Mouse (Mus musculus): Measurements from ENCODE around the gene Med29. TPM values are rescaled to one million over a fixed set of nuclear protein-coding genes. Genes with fewer than 3 reads are reported as not detected.

Med29 gene
- polyA plus RNA-seq, 1 experiment: 135 TPM

- H3K4me3 ChIP-seq (ENCODE audit: control insufficient read depth, low read depth, low read length): no peak overlapping the region
- no peaks in the 10 kb centered on the region for H3K27me3 ChIP-seq (ENCODE audit: control insufficient read depth, insufficient read depth, low read length)
- no peak overlapping the region for H3K27ac ChIP-seq (ENCODE audit: control insufficient read depth, insufficient read depth, low read depth, low read length)
- H3K36me3 ChIP-seq (ENCODE audit: control insufficient read depth, insufficient read depth, low read length): no peaks in the 10 kb centered on the region; the same call in 1 of the 2 replicates
- peaks cover 6% of the 10 kb centered on the region for H3K4me1 ChIP-seq (ENCODE audit: control insufficient read depth, insufficient read depth, low read length)
- TF ChIP-seq POLR2A (IDR thresholded peaks at IDR 0.05; ENCODE audit: control insufficient read depth, low read depth, low read length) (no peak), CTCF (IDR thresholded peaks at IDR 0.05; ENCODE audit: control insufficient read depth, insufficient read depth, insufficient replicate concordance, low read depth, low read length) (no peak)
These were observed 38.4 kb downstream of the Med29 start for GRCm38 (mm10) chr7:28354113-28354581.

GRCm38 (mm10) chr7:28353267-28353666 lies 39.2 kb downstream of the Med29 start:
- no peak overlapping the region for H3K4me3 ChIP-seq (ENCODE audit: control insufficient read depth, low read depth, low read length)
- peaks cover 6% of the 10 kb centered on the region for H3K4me1 ChIP-seq (ENCODE audit: control insufficient read depth, insufficient read depth, low read length)
- no peaks in the 10 kb centered on the region; the same call in 1 of the 2 replicates for H3K36me3 ChIP-seq (ENCODE audit: control insufficient read depth, insufficient read depth, low read length)
- H3K27me3 ChIP-seq (ENCODE audit: control insufficient read depth, insufficient read depth, low read length): no peaks in the 10 kb centered on the region
- TF ChIP-seq CTCF (IDR thresholded peaks at IDR 0.05; ENCODE audit: control insufficient read depth, insufficient read depth, insufficient replicate concordance, low read depth, low read length) (no peak), POLR2A (IDR thresholded peaks at IDR 0.05; ENCODE audit: control insufficient read depth, low read depth, low read length) (no peak)
- no peak overlapping the region for H3K27ac ChIP-seq (ENCODE audit: control insufficient read depth, insufficient read depth, low read depth, low read length)

GRCm38 (mm10) chr7:28351676-28352191 lies 40.8 kb downstream of the Med29 start:
- TF ChIP-seq POLR2A (IDR thresholded peaks at IDR 0.05; ENCODE audit: control insufficient read depth, low read depth, low read length): no peak
- TF ChIP-seq CTCF (IDR thresholded peaks at IDR 0.05; ENCODE audit: control insufficient read depth, insufficient read depth, insufficient replicate concordance, low read depth, low read length): no peak
- H3K27me3 ChIP-seq (ENCODE audit: control insufficient read depth, insufficient read depth, low read length): no peaks in the 10 kb centered on the region
- H3K4me1 ChIP-seq (ENCODE audit: control insufficient read depth, insufficient read depth, low read length): peaks cover 4% of the 10 kb centered on the region
- H3K4me3 ChIP-seq (ENCODE audit: control insufficient read depth, low read depth, low read length): no peak overlapping the region
- H3K27ac ChIP-seq (ENCODE audit: control insufficient read depth, insufficient read depth, low read depth, low read length): no peak overlapping the region
- H3K36me3 ChIP-seq (ENCODE audit: control insufficient read depth, insufficient read depth, low read length): no peaks in the 10 kb centered on the region; the same call in 1 of the 2 replicates

GRCm38 (mm10) chr7:28350155-28350883 lies 42.2 kb downstream of the Med29 start, which contains the start of gene Rps16:
Gene Rps16, plus strand, starts transcription at chr7:28350652.
- H3K36me3 ChIP-seq (ENCODE audit: control insufficient read depth, insufficient read depth, low read length): no peaks in the 10 kb centered on the region; the same call in 1 of the 2 replicates
- H3K4me1 ChIP-seq (ENCODE audit: control insufficient read depth, insufficient read depth, low read length): peaks cover 4% of the 10 kb centered on the region
- peak within 1 kb of the TSS; percentile 94 for H3K4me3 ChIP-seq (ENCODE audit: control insufficient read depth, low read depth, low read length)
- H3K27ac ChIP-seq (ENCODE audit: control insufficient read depth, insufficient read depth, low read depth, low read length): peak within 1 kb of the TSS; percentile 87
- no peaks in the 10 kb centered on the region for H3K27me3 ChIP-seq (ENCODE audit: control insufficient read depth, insufficient read depth, low read length)
- TF ChIP-seq CTCF (IDR thresholded peaks at IDR 0.05; ENCODE audit: control insufficient read depth, insufficient read depth, insufficient replicate concordance, low read depth, low read length): peak; percentile 10; the same call in 1 of the 2 replicates
- TF ChIP-seq POLR2A (IDR thresholded peaks at IDR 0.05; ENCODE audit: control insufficient read depth, low read depth, low read length): peak; percentile 74; the same call in 1 of the 2 replicates

- Histone ChIP-seq H3K36me3 (ENCODE audit: control insufficient read depth, insufficient read depth, low read length) (no peaks in the 10 kb centered on the region; the same call in 1 of the 2 replicates), H3K4me1 (ENCODE audit: control insufficient read depth, insufficient read depth, low read length) (peaks cover 4% of the 10 kb centered on the region), H3K27ac (ENCODE audit: control insufficient read depth, insufficient read depth, low read depth, low read length) (no peak overlapping the region), H3K27me3 (ENCODE audit: control insufficient read depth, insufficient read depth, low read length) (no peaks in the 10 kb centered on the region), H3K4me3 (ENCODE audit: control insufficient read depth, low read depth, low read length) (no peak overlapping the region)
- TF ChIP-seq CTCF (IDR thresholded peaks at IDR 0.05; ENCODE audit: control insufficient read depth, insufficient read depth, insufficient replicate concordance, low read depth, low read length) (no peak), POLR2A (IDR thresholded peaks at IDR 0.05; ENCODE audit: control insufficient read depth, low read depth, low read length) (no peak)
These were observed 43.9 kb downstream of the Med29 start for GRCm38 (mm10) chr7:28348601-28349000.

- peaks cover 4% of the 10 kb centered on the region for H3K4me1 ChIP-seq (ENCODE audit: control insufficient read depth, insufficient read depth, low read length)
These were observed 44.8 kb downstream of the Med29 start for GRCm38 (mm10) chr7:28347746-28348145.

GRCm38 (mm10) chr7:28344637-28345036 lies 47.9 kb downstream of the Med29 start:
- Histone ChIP-seq H3K36me3 (ENCODE audit: control insufficient read depth, insufficient read depth, low read length) (no peaks in the 10 kb centered on the region), H3K27ac (ENCODE audit: control insufficient read depth, insufficient read depth, low read depth, low read length) (peak overlapping the region; percentile 44; the same call in 1 of the 2 replicates), H3K27me3 (ENCODE audit: control insufficient read depth, insufficient read depth, low read length) (no peaks in the 10 kb centered on the region), H3K4me1 (ENCODE audit: control insufficient read depth, insufficient read depth, low read length) (peaks cover 13% of the 10 kb centered on the region), H3K4me3 (ENCODE audit: control insufficient read depth, low read depth, low read length) (no peak overlapping the region)
- TF ChIP-seq POLR2A (IDR thresholded peaks at IDR 0.05; ENCODE audit: control insufficient read depth, low read depth, low read length) (no peak), CTCF (IDR thresholded peaks at IDR 0.05; ENCODE audit: control insufficient read depth, insufficient read depth, insufficient replicate concordance, low read depth, low read length) (peak; percentile 18; the same call in 1 of the 2 replicates)

More at GRCm38 (mm10) chr7:28347746-28348145, 44.8 kb downstream of the Med29 start:
- no peaks in the 10 kb centered on the region for H3K27me3 ChIP-seq (ENCODE audit: control insufficient read depth, insufficient read depth, low read length)
- H3K27ac ChIP-seq (ENCODE audit: control insufficient read depth, insufficient read depth, low read depth, low read length): peak overlapping the region; percentile 71
- H3K4me3 ChIP-seq (ENCODE audit: control insufficient read depth, low read depth, low read length): no peak overlapping the region
- TF ChIP-seq CTCF (IDR thresholded peaks at IDR 0.05; ENCODE audit: control insufficient read depth, insufficient read depth, insufficient replicate concordance, low read depth, low read length) (no peak), POLR2A (IDR thresholded peaks at IDR 0.05; ENCODE audit: control insufficient read depth, low read depth, low read length) (no peak)
- no peaks in the 10 kb centered on the region for H3K36me3 ChIP-seq (ENCODE audit: control insufficient read depth, insufficient read depth, low read length)
